Mouse (Mus musculus) erythroblast, embryonic 14.5 days (primary cell): ENCODE results near the gene Nab1. TPM values are rescaled to one million over a fixed set of nuclear protein-coding genes. Genes with fewer than 3 reads are reported as not detected.

Experiments used
- H3K27me3 ChIP-seq: 2 replicates; pipeline ENCODE4 v1.6.1; 2012; ENCODE audit warnings: inconsistent platforms; ENCODE audit not compliant: control insufficient read depth
- H3K36me3 ChIP-seq: 2 replicates; pipeline ENCODE4 v1.6.1; 2012; ENCODE audit warnings: mild to moderate bottlenecking, inconsistent platforms; ENCODE audit not compliant: control insufficient read depth
- H3K4me1 ChIP-seq: 2 replicates; pipeline ENCODE4 v1.6.1; 2012; ENCODE audit warnings: inconsistent platforms; ENCODE audit not compliant: control insufficient read depth
- H3K4me3 ChIP-seq: replicated peaks from 2 replicates; pipeline ENCODE3; 2012; ENCODE audit warnings: moderate library complexity, mild to moderate bottlenecking, inconsistent platforms
- H3K9me3 ChIP-seq: 2 replicates; pipeline ENCODE4 v1.6.1; 2012; ENCODE audit warnings: low read length, inconsistent platforms, mixed read lengths; ENCODE audit not compliant: control insufficient read depth
- GATA1 ChIP-seq: IDR thresholded peaks from 2 replicates; pipeline ENCODE4 v1.6.1; 2012; ENCODE audit warnings: low read length, inconsistent platforms, mixed read lengths
- TAL1 ChIP-seq: IDR thresholded peaks from 3 replicates; pipeline ENCODE4 v1.6.1; 2012; ENCODE audit warnings: low read length, inconsistent platforms, mixed read lengths
- polyA plus RNA-seq: library from polyadenylated mRNA; stranded (reverse); fragments of >175 nt; gene quantifications from 2 replicates; pipeline ENCODE4 v1.2.3, GENCODE M21; 2012

Gene Nab1
- polyA plus RNA-seq, 1 experiment, result 0.38 TPM

- Histone ChIP-seq H3K9me3 (no peaks in the 10 kb centered on the region), H3K27me3 (no peaks in the 10 kb centered on the region), H3K4me1 (peaks cover 9% of the 10 kb centered on the region), H3K4me3 (no peak overlapping the region), H3K36me3 (no peaks in the 10 kb centered on the region)
- TF ChIP-seq TAL1 (no peak), GATA1 (no peak)
Observed at GRCm38 (mm10) chr1:52454509-52455001, 45.9 kb downstream of the Nab1 start.

DNA sequence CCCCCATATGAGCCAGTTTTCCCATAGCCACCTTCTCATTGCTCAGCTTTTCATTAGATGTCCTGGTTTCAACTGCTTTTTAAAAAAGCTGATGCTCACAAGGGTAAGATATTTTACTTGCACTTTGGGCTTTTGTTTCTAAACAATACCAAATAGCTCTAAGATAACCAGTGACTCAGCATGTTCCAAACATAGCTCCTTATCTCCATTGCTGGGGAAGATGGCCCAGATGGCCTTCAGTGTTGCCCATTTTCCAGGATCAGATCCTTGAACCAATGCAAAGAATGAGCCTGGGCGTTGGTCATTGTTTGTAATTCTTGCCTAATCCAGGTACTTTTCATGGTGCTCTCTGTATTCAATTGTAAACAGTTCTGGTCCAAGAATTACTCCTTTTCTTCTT is 49.1 kb downstream of the Nab1 start:
- H3K9me3 ChIP-seq, result no peaks in the 10 kb centered on the region
- TF ChIP-seq GATA1, result no peak
- TF ChIP-seq TAL1, result no peak
- H3K4me3 ChIP-seq, result no peak overlapping the region
- H3K27me3 ChIP-seq, result no peaks in the 10 kb centered on the region
- no peaks in the 10 kb centered on the region for H3K36me3 ChIP-seq
- peaks cover 9% of the 10 kb centered on the region for H3K4me1 ChIP-seq

- H3K36me3 ChIP-seq, result no peaks in the 10 kb centered on the region
- TF ChIP-seq GATA1 (no peak), TAL1 (no peak)
- no peak overlapping the region for H3K4me3 ChIP-seq
- H3K4me1 ChIP-seq, result no peaks in the 10 kb centered on the region
- H3K27me3 ChIP-seq, result no peaks in the 10 kb centered on the region
- no peaks in the 10 kb centered on the region for H3K9me3 ChIP-seq
Observed at GRCm38 (mm10) chr1:52435856-52436255, 64.6 kb downstream of the Nab1 start.

GRCm38 (mm10) chr1:52434085-52434484 is 66.4 kb downstream of the Nab1 start:
- Histone ChIP-seq H3K36me3 (no peaks in the 10 kb centered on the region), H3K27me3 (no peaks in the 10 kb centered on the region), H3K4me1 (no peaks in the 10 kb centered on the region), H3K9me3 (no peaks in the 10 kb centered on the region), H3K4me3 (no peak overlapping the region)
- no peak for TF ChIP-seq TAL1
- TF ChIP-seq GATA1, result no peak

GRCm38 (mm10) chr1:52431806-52432205 is 68.7 kb downstream of the Nab1 start:
- no peaks in the 10 kb centered on the region for H3K27me3 ChIP-seq
- no peaks in the 10 kb centered on the region for H3K36me3 ChIP-seq
- no peaks in the 10 kb centered on the region for H3K4me1 ChIP-seq
- no peak for TF ChIP-seq TAL1
- no peak for TF ChIP-seq GATA1
- no peak overlapping the region for H3K4me3 ChIP-seq
- no peaks in the 10 kb centered on the region for H3K9me3 ChIP-seq

GRCm38 (mm10) chr1:52430606-52431005 is 69.9 kb downstream of the Nab1 start:
- Histone ChIP-seq H3K27me3 (no peaks in the 10 kb centered on the region), H3K9me3 (no peaks in the 10 kb centered on the region), H3K4me3 (no peak overlapping the region), H3K4me1 (no peaks in the 10 kb centered on the region), H3K36me3 (no peaks in the 10 kb centered on the region)
- TF ChIP-seq TAL1, result no peak
- TF ChIP-seq GATA1, result no peak

GRCm38 (mm10) chr1:52430116-52430515 is 70.4 kb downstream of the Nab1 start:
- Histone ChIP-seq H3K36me3 (no peaks in the 10 kb centered on the region), H3K4me1 (no peaks in the 10 kb centered on the region), H3K27me3 (no peaks in the 10 kb centered on the region), H3K4me3 (no peak overlapping the region), H3K9me3 (no peaks in the 10 kb centered on the region)
- TF ChIP-seq GATA1 (no peak), TAL1 (no peak)

DNA sequence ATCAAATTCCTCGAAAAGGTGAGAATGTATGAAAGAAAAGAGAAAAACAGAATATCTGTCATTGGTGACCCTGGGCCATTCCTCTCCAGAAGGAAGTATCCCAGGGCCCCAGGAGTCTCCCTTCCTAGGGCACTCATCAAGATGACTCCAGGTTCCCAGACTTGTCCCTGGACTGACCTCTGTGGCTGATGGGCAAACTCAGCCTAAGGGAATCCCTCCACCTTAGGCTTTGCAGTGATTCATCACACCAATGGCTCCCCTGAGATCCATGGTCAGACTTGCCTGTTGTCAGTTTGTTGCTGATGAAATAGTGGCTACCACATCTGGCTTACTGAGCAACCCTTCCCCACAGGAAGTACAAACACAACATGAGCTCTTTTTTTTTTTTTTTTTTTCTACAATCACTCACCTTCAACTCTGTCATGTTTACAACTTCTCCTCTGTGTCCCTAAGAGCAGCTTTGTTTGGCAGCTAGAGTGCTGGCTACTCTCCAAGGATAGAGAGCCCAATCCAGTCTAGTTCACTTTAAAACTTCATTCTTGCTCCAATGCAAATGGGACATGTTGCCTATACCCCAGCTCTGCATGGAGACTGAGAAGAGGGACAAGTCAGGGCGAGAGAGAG is 72.5 kb downstream of the Nab1 start:
- no peaks in the 10 kb centered on the region for H3K27me3 ChIP-seq
- H3K4me1 ChIP-seq, result no peaks in the 10 kb centered on the region
- TF ChIP-seq TAL1, result no peak
- no peak for TF ChIP-seq GATA1
- H3K9me3 ChIP-seq, result no peaks in the 10 kb centered on the region
- no peaks in the 10 kb centered on the region for H3K36me3 ChIP-seq
- H3K4me3 ChIP-seq, result no peak overlapping the region

- TF ChIP-seq GATA1 (no peak), TAL1 (no peak)
- Histone ChIP-seq H3K27me3 (no peaks in the 10 kb centered on the region), H3K9me3 (no peaks in the 10 kb centered on the region), H3K4me3 (no peak overlapping the region), H3K36me3 (no peaks in the 10 kb centered on the region), H3K4me1 (no peaks in the 10 kb centered on the region)
Observed at GRCm38 (mm10) chr1:52423846-52424245, 76.6 kb downstream of the Nab1 start.

DNA sequence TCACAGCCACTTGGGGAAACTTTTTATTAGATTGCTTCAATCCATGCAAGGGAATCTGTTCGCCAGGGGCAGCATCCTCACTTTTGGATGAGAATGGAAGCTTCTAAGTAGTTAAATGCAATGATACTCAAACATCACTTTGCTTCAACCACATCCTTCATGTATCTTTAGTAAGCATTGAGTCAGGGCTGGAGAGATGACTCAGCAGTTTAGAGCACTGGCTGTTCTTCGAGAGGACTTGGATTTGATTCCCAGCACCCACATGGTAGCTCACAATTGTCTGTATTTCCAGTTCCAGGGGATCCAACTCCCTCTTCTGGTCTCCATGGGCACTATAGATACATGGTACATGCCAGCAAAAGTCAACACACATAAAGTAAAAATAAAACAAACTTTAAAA is 77.4 kb downstream of the Nab1 start:
- Histone ChIP-seq H3K27me3 (no peaks in the 10 kb centered on the region), H3K4me1 (no peaks in the 10 kb centered on the region), H3K4me3 (no peak overlapping the region), H3K9me3 (no peaks in the 10 kb centered on the region), H3K36me3 (no peaks in the 10 kb centered on the region)
- TF ChIP-seq TAL1 (no peak), GATA1 (no peak)
